Mouse (Mus musculus): ENCODE measurements around the gene Lrrc8a. TPM values are rescaled to one million over a fixed set of nuclear protein-coding genes. Genes with fewer than 3 reads are reported as not detected.

Gene Lrrc8a
- polyA plus RNA-seq, 2 experiments = 18.8 to 47.2 TPM

GRCm38 (mm10) chr2:30285416-30286181 lies 48.1 kb downstream of the Lrrc8a start:
- H3K27me3 ChIP-seq (ENCODE audit: control insufficient read depth, insufficient read depth, low read length) = no peaks in the 10 kb centered on the region
- no peak overlapping the region for H3K27ac ChIP-seq (replicated peaks; ENCODE audit: low read depth, low read length)
- H3K4me2 ChIP-seq (replicated peaks; ENCODE audit: low read depth, low read length, severe bottlenecking) = peak overlapping the region; percentile 94
- DNase-seq (ENCODE audit: low spot score) = no peak
- peaks cover 14% of the 10 kb centered on the region for H3K4me1 ChIP-seq (ENCODE audit: control insufficient read depth, insufficient read depth, low read length)
- H3K9ac ChIP-seq (ENCODE audit: low read depth, low read length, severe bottlenecking) = peak overlapping the region; percentile 88
- WGBS = 16% methylated on average over 32 of the region's 38 CpGs
- no peaks in the 10 kb centered on the region for H3K9me3 ChIP-seq (ENCODE audit: control insufficient read depth, low read length)
- H3K4me3 ChIP-seq (replicated peaks; ENCODE audit: low read length) = peak overlapping the region; percentile 96
- H3K36me3 ChIP-seq (ENCODE audit: control insufficient read depth, insufficient read depth, low read length) = peaks cover 10% of the 10 kb centered on the region; the same call in 1 of the 2 replicates
- TF ChIP-seq POLR2A (IDR thresholded peaks at IDR 0.05; ENCODE audit: borderline replicate concordance, extremely low read depth, insufficient read depth, insufficient read length) = no peak
- peak; percentile 38 for ATAC-seq (ENCODE audit: low FRiP score, low read depth)

- WGBS = under 1% methylated on average over 62 of the region's 68 CpGs
Measured at GRCm38 (mm10) chr2:30286192-30287026, 48.9 kb downstream of the Lrrc8a start, which contains the start of the genes Dolk and Nup188. Dolk (minus strand) TSS chr2:30286334. Nup188 (plus strand) TSS chr2:30286397.

GRCm38 (mm10) chr2:30287027-30287373 lies 49.5 kb downstream of the Lrrc8a start:
- no peak for ATAC-seq (ENCODE audit: low FRiP score, low read depth)
- no peaks in the 10 kb centered on the region for H3K27me3 ChIP-seq (ENCODE audit: control insufficient read depth, insufficient read depth, low read length)
- peak overlapping the region; percentile 94 for H3K4me2 ChIP-seq (replicated peaks; ENCODE audit: low read depth, low read length, severe bottlenecking)
- H3K9me3 ChIP-seq (ENCODE audit: control insufficient read depth, low read length) = no peaks in the 10 kb centered on the region
- peak overlapping the region; percentile 88 for H3K9ac ChIP-seq (ENCODE audit: low read depth, low read length, severe bottlenecking)
- under 1% methylated on average over 10 of the region's 10 CpGs for WGBS
- 0 out of 2 replicates have a peak overlapping the region, but pooled peaks have one; percentile 61 for H3K27ac ChIP-seq (replicated peaks; ENCODE audit: low read depth, low read length)
- peak overlapping the region; percentile 96 for H3K4me3 ChIP-seq (replicated peaks; ENCODE audit: low read length)
- H3K36me3 ChIP-seq (ENCODE audit: control insufficient read depth, insufficient read depth, low read length) = peaks cover 16% of the 10 kb centered on the region; the same call in 1 of the 2 replicates
- H3K4me1 ChIP-seq (ENCODE audit: control insufficient read depth, insufficient read depth, low read length) = peaks cover 14% of the 10 kb centered on the region
- peak; percentile 45 for DNase-seq (ENCODE audit: low spot score)
- TF ChIP-seq POLR2A (IDR thresholded peaks at IDR 0.05; ENCODE audit: borderline replicate concordance, extremely low read depth, insufficient read depth, insufficient read length) = no peak

More at GRCm38 (mm10) chr2:30286192-30287026, 48.9 kb downstream of the Lrrc8a start, which contains the start of the genes Dolk and Nup188:
- peak within 1 kb of the TSS; percentile 88 for H3K9ac ChIP-seq (ENCODE audit: low read depth, low read length, severe bottlenecking)
- 0 out of 2 replicates have a peak within 1 kb of the TSS, but pooled peaks have one; percentile 61 for H3K27ac ChIP-seq (replicated peaks; ENCODE audit: low read depth, low read length)
- peaks cover 12% of the 10 kb centered on the region; the same call in 1 of the 2 replicates for H3K36me3 ChIP-seq (ENCODE audit: control insufficient read depth, insufficient read depth, low read length)
- no peaks in the 10 kb centered on the region for H3K27me3 ChIP-seq (ENCODE audit: control insufficient read depth, insufficient read depth, low read length)
- peak; percentile 95 for ATAC-seq (ENCODE audit: low FRiP score, low read depth)
- H3K4me3 ChIP-seq (replicated peaks; ENCODE audit: low read length) = peak within 1 kb of the TSS; percentile 96
- peak; percentile 70; the same call in 1 of the 2 replicates for TF ChIP-seq POLR2A (IDR thresholded peaks at IDR 0.05; ENCODE audit: borderline replicate concordance, extremely low read depth, insufficient read depth, insufficient read length)
- peak within 1 kb of the TSS; percentile 94 for H3K4me2 ChIP-seq (replicated peaks; ENCODE audit: low read depth, low read length, severe bottlenecking)
- peak; percentile 93 for DNase-seq (ENCODE audit: low spot score)
- no peaks in the 10 kb centered on the region for H3K9me3 ChIP-seq (ENCODE audit: control insufficient read depth, low read length)
- peaks cover 14% of the 10 kb centered on the region for H3K4me1 ChIP-seq (ENCODE audit: control insufficient read depth, insufficient read depth, low read length)

- Histone ChIP-seq H3K27ac (replicated peaks; ENCODE audit: low read depth, low read length) (no peak overlapping the region), H3K9ac (ENCODE audit: low read depth, low read length, severe bottlenecking) (no peak overlapping the region), H3K4me3 (replicated peaks; ENCODE audit: low read length) (no peak overlapping the region), H3K4me2 (replicated peaks; ENCODE audit: low read depth, low read length, severe bottlenecking) (no peak overlapping the region), H3K9me3 (ENCODE audit: control insufficient read depth, low read length) (no peaks in the 10 kb centered on the region), H3K36me3 (ENCODE audit: control insufficient read depth, insufficient read depth, low read length) (peaks cover 82% of the 10 kb centered on the region), H3K4me1 (ENCODE audit: control insufficient read depth, insufficient read depth, low read length) (no peaks in the 10 kb centered on the region), H3K27me3 (ENCODE audit: control insufficient read depth, insufficient read depth, low read length) (no peaks in the 10 kb centered on the region)
- no peak for TF ChIP-seq POLR2A (IDR thresholded peaks at IDR 0.05; ENCODE audit: borderline replicate concordance, extremely low read depth, insufficient read depth, insufficient read length)
- WGBS = 69% methylated on average over 3 of the region's 3 CpGs
- ATAC-seq (ENCODE audit: low FRiP score, low read depth) = no peak
- no peak for DNase-seq (ENCODE audit: low spot score)
Measured at GRCm38 (mm10) chr2:30299525-30299924, 62.0 kb downstream of the Lrrc8a start.

GRCm38 (mm10) chr2:30299966-30300365 lies 62.5 kb downstream of the Lrrc8a start:
- H3K9me3 ChIP-seq (ENCODE audit: control insufficient read depth, low read length) = no peaks in the 10 kb centered on the region
- H3K36me3 ChIP-seq (ENCODE audit: control insufficient read depth, insufficient read depth, low read length) = peaks cover 87% of the 10 kb centered on the region
- H3K27ac ChIP-seq (replicated peaks; ENCODE audit: low read depth, low read length) = no peak overlapping the region
- no peak overlapping the region for H3K9ac ChIP-seq (ENCODE audit: low read depth, low read length, severe bottlenecking)
- 85% methylated on average over 5 of the region's 5 CpGs for WGBS
- no peak overlapping the region for H3K4me2 ChIP-seq (replicated peaks; ENCODE audit: low read depth, low read length, severe bottlenecking)
- H3K27me3 ChIP-seq (ENCODE audit: control insufficient read depth, insufficient read depth, low read length) = no peaks in the 10 kb centered on the region
- no peak for ATAC-seq (ENCODE audit: low FRiP score, low read depth)
- no peak for TF ChIP-seq POLR2A (IDR thresholded peaks at IDR 0.05; ENCODE audit: borderline replicate concordance, extremely low read depth, insufficient read depth, insufficient read length)
- H3K4me1 ChIP-seq (ENCODE audit: control insufficient read depth, insufficient read depth, low read length) = no peaks in the 10 kb centered on the region
- DNase-seq (ENCODE audit: low spot score) = no peak
- H3K4me3 ChIP-seq (replicated peaks; ENCODE audit: low read length) = no peak overlapping the region

Data from limb, embryonic 14.5 days (tissue).